Mouse (Mus musculus): ENCODE measurements around the gene Slc26a9. TPM values are rescaled to one million over a fixed set of nuclear protein-coding genes. Genes with fewer than 3 reads are reported as not detected.

Slc26a9 gene
- polyA plus RNA-seq, 1 experiment = not detected

GRCm38 (mm10) chr1:131702094-131702766 is 41.6 kb upstream of the Slc26a9 start:
- H3K27ac ChIP-seq (ENCODE audit: insufficient read depth, low read depth, low read length) = no peak overlapping the region
- no peaks in the 10 kb centered on the region for H3K4me1 ChIP-seq (ENCODE audit: control insufficient read depth, insufficient read depth, insufficient read length, low read length)
- WGBS = 36% methylated on average over 8 of the region's 8 CpGs
- H3K4me3 ChIP-seq (ENCODE audit: low read depth, low read length) = no peak overlapping the region
- TF ChIP-seq CTCF (IDR thresholded peaks at IDR 0.05; ENCODE audit: extremely low read depth, insufficient read length, insufficient replicate concordance, low read depth, low read length) (no peak), POLR2A (IDR thresholded peaks at IDR 0.05; ENCODE audit: low read depth, low read length) (no peak)
- no peaks in the 10 kb centered on the region for H3K27me3 ChIP-seq (ENCODE audit: control insufficient read depth, insufficient read depth, low read length)
- no peaks in the 10 kb centered on the region for H3K36me3 ChIP-seq (ENCODE audit: control insufficient read depth, insufficient read depth, low read length)

- no peak overlapping the region for H3K4me3 ChIP-seq (ENCODE audit: low read depth, low read length)
- H3K4me1 ChIP-seq (ENCODE audit: control insufficient read depth, insufficient read depth, insufficient read length, low read length) = no peaks in the 10 kb centered on the region
- H3K36me3 ChIP-seq (ENCODE audit: control insufficient read depth, insufficient read depth, low read length) = no peaks in the 10 kb centered on the region
- 70% methylated on average over 2 of the region's 2 CpGs for WGBS
- no peak for TF ChIP-seq POLR2A (IDR thresholded peaks at IDR 0.05; ENCODE audit: low read depth, low read length)
- no peak for TF ChIP-seq CTCF (IDR thresholded peaks at IDR 0.05; ENCODE audit: extremely low read depth, insufficient read length, insufficient replicate concordance, low read depth, low read length)
- H3K27ac ChIP-seq (ENCODE audit: insufficient read depth, low read depth, low read length) = no peak overlapping the region
- H3K27me3 ChIP-seq (ENCODE audit: control insufficient read depth, insufficient read depth, low read length) = no peaks in the 10 kb centered on the region
Observed at GRCm38 (mm10) chr1:131703482-131703881, 40.3 kb upstream of the Slc26a9 start.

- no peak overlapping the region for H3K27ac ChIP-seq (ENCODE audit: insufficient read depth, low read depth, low read length)
- TF ChIP-seq POLR2A (IDR thresholded peaks at IDR 0.05; ENCODE audit: low read depth, low read length) = no peak
- TF ChIP-seq CTCF (IDR thresholded peaks at IDR 0.05; ENCODE audit: extremely low read depth, insufficient read length, insufficient replicate concordance, low read depth, low read length) = peak; percentile 61; the same call in 1 of the 2 replicates
- no peak overlapping the region for H3K4me3 ChIP-seq (ENCODE audit: low read depth, low read length)
- no peaks in the 10 kb centered on the region for H3K4me1 ChIP-seq (ENCODE audit: control insufficient read depth, insufficient read depth, insufficient read length, low read length)
- 18% methylated on average over 4 of the region's 4 CpGs for WGBS
- no peaks in the 10 kb centered on the region for H3K27me3 ChIP-seq (ENCODE audit: control insufficient read depth, insufficient read depth, low read length)
- H3K36me3 ChIP-seq (ENCODE audit: control insufficient read depth, insufficient read depth, low read length) = no peaks in the 10 kb centered on the region
Observed at GRCm38 (mm10) chr1:131708338-131708737, 35.5 kb upstream of the Slc26a9 start.

DNA sequence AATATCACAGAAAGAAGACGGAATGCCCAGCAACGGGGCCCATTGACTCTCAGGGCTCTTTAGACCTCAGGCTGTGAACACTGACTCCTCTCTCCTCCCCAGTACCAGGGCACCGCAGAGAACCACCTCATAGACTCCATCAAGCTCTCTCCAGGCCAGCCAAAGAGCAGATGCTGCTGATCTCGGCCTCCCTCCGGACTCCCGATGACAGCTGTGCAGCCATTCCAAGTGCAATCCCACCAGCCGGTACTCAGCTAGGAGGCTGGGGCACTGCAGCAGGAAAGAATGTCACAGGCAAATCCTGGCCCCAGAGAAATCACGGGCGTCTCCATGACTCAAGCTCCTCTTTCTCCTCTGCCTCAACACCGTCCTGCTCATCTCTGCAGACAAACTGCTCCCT is 32.3 kb upstream of the Slc26a9 start:
- TF ChIP-seq CTCF (IDR thresholded peaks at IDR 0.05; ENCODE audit: extremely low read depth, insufficient read length, insufficient replicate concordance, low read depth, low read length) (no peak), POLR2A (IDR thresholded peaks at IDR 0.05; ENCODE audit: low read depth, low read length) (no peak)
- no peaks in the 10 kb centered on the region for H3K4me1 ChIP-seq (ENCODE audit: control insufficient read depth, insufficient read depth, insufficient read length, low read length)
- H3K27ac ChIP-seq (ENCODE audit: insufficient read depth, low read depth, low read length) = no peak overlapping the region
- H3K36me3 ChIP-seq (ENCODE audit: control insufficient read depth, insufficient read depth, low read length) = no peaks in the 10 kb centered on the region
- WGBS = 81% methylated on average over 10 of the region's 10 CpGs
- H3K27me3 ChIP-seq (ENCODE audit: control insufficient read depth, insufficient read depth, low read length) = no peaks in the 10 kb centered on the region
- H3K4me3 ChIP-seq (ENCODE audit: low read depth, low read length) = no peak overlapping the region

- H3K4me3 ChIP-seq (ENCODE audit: low read depth, low read length) = no peak overlapping the region
- H3K36me3 ChIP-seq (ENCODE audit: control insufficient read depth, insufficient read depth, low read length) = no peaks in the 10 kb centered on the region
- no peaks in the 10 kb centered on the region for H3K4me1 ChIP-seq (ENCODE audit: control insufficient read depth, insufficient read depth, insufficient read length, low read length)
- WGBS = 28% methylated on average over 2 of the region's 2 CpGs
- no peak overlapping the region for H3K27ac ChIP-seq (ENCODE audit: insufficient read depth, low read depth, low read length)
- H3K27me3 ChIP-seq (ENCODE audit: control insufficient read depth, insufficient read depth, low read length) = no peaks in the 10 kb centered on the region
- TF ChIP-seq CTCF (IDR thresholded peaks at IDR 0.05; ENCODE audit: extremely low read depth, insufficient read length, insufficient replicate concordance, low read depth, low read length) (peak; percentile 45; the same call in 1 of the 2 replicates), POLR2A (IDR thresholded peaks at IDR 0.05; ENCODE audit: low read depth, low read length) (no peak)
Observed at GRCm38 (mm10) chr1:131712386-131712785, 31.4 kb upstream of the Slc26a9 start.

DNA sequence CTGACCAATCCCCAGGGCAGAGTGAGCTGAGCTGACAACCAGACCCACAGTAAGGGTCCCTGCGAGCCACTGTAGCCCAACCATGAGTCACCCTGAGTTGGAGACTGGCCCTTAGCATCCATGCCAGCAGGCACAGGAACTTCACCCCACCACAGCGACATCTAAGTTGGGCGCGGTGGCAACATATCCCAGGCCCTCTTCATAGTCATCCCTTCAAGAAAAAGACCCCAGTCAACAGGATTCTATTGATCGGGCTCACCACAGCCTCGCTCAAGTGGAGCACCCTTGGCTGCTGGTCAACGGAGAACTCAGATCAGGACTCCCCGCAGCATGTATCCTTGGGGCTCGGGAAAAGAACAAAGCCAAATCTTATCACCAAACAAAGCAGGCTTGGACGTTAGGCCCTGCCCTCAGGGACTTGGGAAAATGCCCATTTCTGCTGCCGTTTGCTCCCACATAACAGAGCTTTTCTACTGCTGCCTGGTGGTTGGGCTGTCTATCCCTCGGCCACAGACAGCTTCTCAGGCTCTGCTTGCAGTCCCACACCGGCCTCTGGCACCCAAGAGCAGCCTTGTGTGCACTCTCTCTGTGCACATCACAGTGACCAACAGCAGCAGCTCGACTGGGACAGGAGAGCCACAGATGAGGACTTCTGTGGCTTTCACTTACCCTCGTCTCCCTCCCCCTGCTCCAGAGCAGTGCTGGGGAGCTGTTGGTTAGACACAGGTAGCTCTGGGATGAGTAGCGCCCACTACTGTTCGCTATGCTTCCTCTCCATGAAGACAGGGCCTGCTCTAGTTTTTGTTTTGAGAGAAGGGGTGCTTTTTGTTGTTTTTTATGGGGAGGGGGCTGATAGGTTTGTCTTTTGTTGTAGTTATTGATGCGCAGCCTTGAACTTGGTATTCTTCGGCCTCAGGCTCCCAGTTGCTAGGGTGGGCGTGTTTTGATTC is 29.2 kb upstream of the Slc26a9 start:
- Histone ChIP-seq H3K27me3 (ENCODE audit: control insufficient read depth, insufficient read depth, low read length) (no peaks in the 10 kb centered on the region), H3K4me3 (ENCODE audit: low read depth, low read length) (no peak overlapping the region), H3K4me1 (ENCODE audit: control insufficient read depth, insufficient read depth, insufficient read length, low read length) (no peaks in the 10 kb centered on the region), H3K36me3 (ENCODE audit: control insufficient read depth, insufficient read depth, low read length) (no peaks in the 10 kb centered on the region), H3K27ac (ENCODE audit: insufficient read depth, low read depth, low read length) (no peak overlapping the region)
- WGBS = 71% methylated on average over 20 of the region's 20 CpGs
- TF ChIP-seq POLR2A (IDR thresholded peaks at IDR 0.05; ENCODE audit: low read depth, low read length) (no peak), CTCF (IDR thresholded peaks at IDR 0.05; ENCODE audit: extremely low read depth, insufficient read length, insufficient replicate concordance, low read depth, low read length) (no peak)
